Mouse (Mus musculus): ENCODE results near the gene Gm19684.
"Not testable (repeated sequence)": the region's sequence is repeated elsewhere in the genome, so short reads cannot be mapped to it uniquely, and the experiment has no call there.

GRCm38 (mm10) chr17:36178938-36179337, 57.5 kb downstream of the Gm19684 start:
- not testable (repeated sequence) for TF ChIP-seq CTCF (IDR thresholded peaks at IDR 0.05; ENCODE audit: low read depth, low read length); POLR2A (IDR thresholded peaks at IDR 0.05; ENCODE audit: extremely low read depth, insufficient read depth, low read length)
